Mouse (Mus musculus): ENCODE data around the gene Hist1h4h. TPM values are rescaled to one million over a fixed set of nuclear protein-coding genes. Genes with fewer than 3 reads are reported as not detected.
A peak's percentile ranks its signal among the peaks of the same experiment; 100 is the strongest.
"Not testable (repeated sequence)": the region's sequence is repeated elsewhere in the genome, so short reads cannot be mapped to it uniquely, and the experiment has no call there.

Hist1h4h gene
- total and polyA plus RNA-seq, 3 experiments: 20.2 to 400 (median 338) TPM

DNA sequence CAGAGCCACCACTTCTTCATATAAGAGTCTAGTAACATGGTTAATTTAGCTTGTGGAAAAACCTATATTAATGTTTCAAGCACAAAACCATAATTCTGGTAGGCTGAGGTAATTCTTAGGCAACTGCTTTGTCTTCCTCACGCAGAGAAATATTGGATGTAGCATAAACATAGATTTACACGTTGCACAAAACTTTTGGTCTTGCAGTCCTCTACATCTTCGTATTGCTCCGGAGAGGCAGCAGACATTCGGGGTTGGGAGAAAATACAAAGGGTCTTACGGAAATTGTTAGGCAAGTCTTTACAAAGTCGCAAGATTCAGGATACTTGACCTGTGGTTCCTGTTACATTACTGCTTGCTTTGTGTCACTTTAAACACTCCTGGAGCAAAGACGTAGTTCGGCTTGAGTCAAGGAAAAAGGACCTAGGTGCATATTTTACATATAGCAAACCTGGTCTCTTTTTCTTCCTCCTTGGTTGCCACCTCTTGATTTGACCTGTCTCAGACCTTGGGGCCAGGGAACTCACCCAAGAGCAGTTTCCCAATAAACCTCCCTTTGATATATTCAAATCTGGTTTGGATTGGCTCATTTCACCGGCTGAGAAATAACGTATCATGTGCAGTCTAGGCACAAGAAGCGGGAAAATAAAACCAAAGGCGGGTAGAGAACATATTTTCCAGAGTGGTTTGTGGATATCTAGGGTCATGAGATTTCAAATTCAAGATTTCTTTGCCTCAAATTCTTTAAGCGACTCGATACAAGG, 3.7 kb downstream of the Hist1h4h start:
- DNase-seq: peak; percentile 39

DNA sequence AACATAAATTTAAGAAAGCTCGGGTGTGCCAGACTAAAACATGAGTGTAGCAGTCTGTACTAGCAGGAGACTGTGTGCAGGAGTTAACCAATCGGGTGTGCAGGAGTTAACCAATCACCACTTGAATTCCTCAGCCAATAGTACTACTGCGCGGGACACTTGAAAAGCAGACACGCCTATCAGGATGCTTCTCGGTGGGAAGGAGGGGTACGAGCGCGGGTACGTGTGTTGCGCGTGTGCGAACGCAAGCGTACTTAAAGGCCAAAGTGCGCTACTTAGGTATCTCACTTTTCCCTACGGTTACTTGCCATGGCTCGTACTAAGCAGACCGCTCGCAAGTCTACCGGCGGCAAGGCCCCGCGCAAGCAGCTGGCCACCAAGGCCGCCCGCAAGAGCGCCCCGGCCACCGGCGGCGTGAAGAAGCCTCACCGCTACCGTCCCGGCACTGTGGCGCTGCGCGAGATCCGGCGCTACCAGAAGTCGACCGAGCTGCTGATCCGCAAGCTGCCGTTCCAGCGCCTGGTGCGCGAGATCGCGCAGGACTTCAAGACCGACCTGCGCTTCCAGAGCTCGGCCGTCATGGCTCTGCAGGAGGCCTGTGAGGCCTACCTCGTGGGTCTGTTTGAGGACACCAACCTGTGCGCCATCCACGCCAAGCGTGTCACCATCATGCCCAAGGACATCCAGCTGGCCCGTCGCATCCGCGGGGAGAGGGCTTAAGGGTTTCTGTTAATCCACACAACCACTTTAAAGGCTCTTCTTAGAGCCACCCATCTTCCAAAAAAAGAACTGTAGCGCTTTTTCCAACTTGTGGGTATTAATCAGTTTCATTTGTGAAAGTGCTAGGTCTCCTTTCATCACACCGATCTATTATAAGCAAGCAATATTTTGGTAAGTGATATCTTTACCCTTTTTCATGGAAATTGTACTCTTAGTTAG, 4.6 kb downstream of the Hist1h4h start, which contains the start of gene Hist1h3g:
Gene Hist1h3g (plus strand): TSS at position 286 of the 939 bp plus-strand sequence.
- DNase-seq: peak; percentile 90

GRCm38 (mm10) chr13:23536076-23536822, 5.4 kb downstream of the Hist1h4h start:
- DNase-seq: no peak

GRCm38 (mm10) chr13:23537006-23537710, 6.3 kb downstream of the Hist1h4h start:
- DNase-seq: no peak

- DNase-seq: no peak
Observed at GRCm38 (mm10) chr13:23538249-23538648, 7.4 kb downstream of the Hist1h4h start.

DNA sequence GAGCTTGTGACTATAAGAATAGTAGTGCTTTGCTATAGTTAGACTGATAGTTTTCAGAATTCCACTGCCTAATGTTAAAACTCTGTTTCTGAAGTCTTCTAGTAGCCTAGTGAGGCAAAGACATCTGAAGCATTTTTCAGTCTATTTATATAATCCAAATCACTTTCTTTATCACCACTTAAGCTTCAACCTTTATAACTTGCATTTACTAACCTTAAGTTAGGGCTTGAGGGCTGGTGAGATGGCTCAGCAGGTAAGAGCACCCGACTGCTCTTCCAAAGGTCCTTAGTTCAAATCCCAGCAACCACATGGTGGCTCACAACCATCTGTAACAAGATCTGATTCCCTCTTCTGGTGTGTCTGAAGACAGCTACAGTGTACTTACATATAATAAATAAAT, 9.0 kb downstream of the Hist1h4h start:
- DNase-seq: not testable (repeated sequence)

DNA sequence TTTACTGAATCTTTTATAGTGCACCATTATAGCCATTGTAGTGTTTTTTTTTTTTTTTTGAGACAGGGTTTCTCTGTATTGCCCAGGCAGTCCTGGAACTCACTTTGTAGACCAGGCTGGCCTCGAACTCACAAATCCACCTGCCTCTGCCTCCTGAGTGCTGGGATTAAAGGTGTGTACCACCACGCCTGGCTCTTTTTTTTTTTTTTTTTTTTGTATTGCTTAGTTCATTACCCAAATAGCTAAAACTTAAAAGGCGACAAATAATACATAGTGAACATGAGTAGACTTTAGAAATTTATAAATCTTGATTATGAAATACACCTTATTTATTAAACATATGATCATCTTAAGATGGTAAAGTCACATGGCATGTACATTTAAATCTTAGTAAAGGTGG, 10.6 kb downstream of the Hist1h4h start:
- no peak for DNase-seq

- not testable (repeated sequence) for DNase-seq
Observed at GRCm38 (mm10) chr13:23542225-23542980, 11.6 kb downstream of the Hist1h4h start.

- peak; percentile 84 for DNase-seq
Observed at GRCm38 (mm10) chr13:23542999-23543607, 12.3 kb downstream of the Hist1h4h start, which contains the start of gene Hist1h2bh. Hist1h2bh (minus strand) TSS chr13:23543392.

- DNase-seq: peak; percentile 86
Observed at GRCm38 (mm10) chr13:23543965-23544786, 13.3 kb downstream of the Hist1h4h start, which contains the start of gene Hist1h3f. Hist1h3f (plus strand) TSS chr13:23544052.

DNA sequence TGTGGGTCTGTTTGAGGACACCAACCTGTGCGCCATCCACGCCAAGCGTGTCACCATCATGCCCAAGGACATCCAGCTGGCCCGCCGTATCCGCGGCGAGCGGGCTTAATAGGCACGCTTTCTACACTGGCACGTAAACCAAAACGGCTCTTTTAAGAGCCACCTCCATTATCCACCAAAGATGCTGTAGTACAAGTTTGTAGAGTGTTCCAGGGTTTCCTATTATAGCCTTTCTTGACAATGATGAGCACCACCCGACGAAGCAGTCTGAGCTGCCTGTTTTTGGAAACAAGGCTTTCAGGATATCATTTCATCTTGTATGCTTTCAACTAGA, 13.9 kb downstream of the Hist1h4h start:
- DNase-seq: peak; percentile 47

- no peak for DNase-seq
Observed at GRCm38 (mm10) chr13:23546694-23547093, 15.8 kb downstream of the Hist1h4h start.

- no peak for DNase-seq
Observed at GRCm38 (mm10) chr13:23550761-23551145, 19.9 kb downstream of the Hist1h4h start.

GRCm38 (mm10) chr13:23551146-23551834, 20.4 kb downstream of the Hist1h4h start, which contains the start of gene Hist1h4f:
Hist1h4f (minus strand) TSS chr13:23551648.
- peak; percentile 89 for DNase-seq

- DNase-seq: no peak
Observed at GRCm38 (mm10) chr13:23551931-23552914, 21.4 kb downstream of the Hist1h4h start.

DNA sequence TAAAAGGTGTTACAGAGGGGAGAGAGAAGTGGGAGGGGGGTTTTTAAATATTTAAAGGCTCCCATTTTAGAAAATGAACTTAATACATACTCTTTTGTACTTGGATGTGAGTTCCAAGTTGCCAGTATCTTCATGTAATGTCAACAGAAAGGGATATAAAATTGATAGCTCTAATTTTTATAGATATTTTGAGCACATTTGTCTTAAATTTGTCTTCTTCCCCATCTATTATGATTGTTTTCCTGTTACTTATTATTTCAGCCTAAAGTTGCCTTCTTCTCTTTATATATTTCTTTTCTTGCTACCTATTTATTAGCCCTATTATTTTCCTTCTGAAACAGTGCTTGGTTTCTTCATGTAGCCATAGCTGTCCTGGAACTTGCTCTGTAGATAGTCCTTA, 22.1 kb downstream of the Hist1h4h start, which contains the start of gene Hist1h1d:
Gene Hist1h1d (plus strand): TSS at position 301 of the 400 bp plus-strand sequence.
- no peak for DNase-seq

- no peak for DNase-seq
Observed at GRCm38 (mm10) chr13:23554393-23554792, 23.5 kb downstream of the Hist1h4h start.

Data from adrenal gland, adult 2 months (tissue).